Mouse (Mus musculus) erythroid progenitor cell, adult 5-6 weeks (primary cell): ENCODE measurements around the gene Lrrc58. TPM values are rescaled to one million over a fixed set of nuclear protein-coding genes. Genes with fewer than 3 reads are reported as not detected.

Experiments
- ATAC-seq: replicated peaks from 2 replicates; pipeline ENCODE4 v1.8.0; 2016; ENCODE audit warnings: moderate number of reproducible peaks, mild to moderate bottlenecking, moderate TSS enrichment, inconsistent platforms; ENCODE audit not compliant: poor library complexity, low FRiP score, severe bottlenecking
- total RNA-seq, 2 experiments: library from RNA; stranded (forward) in 1 of 2; stranded (reverse) in 1 of 2; fragments of 150-400 nt in 1 of 2; fragments of 186-747, 209-891 nt in 1 of 2; gene quantifications; 2 replicates each; pipeline versions ENCODE4 v1.2.3 to v1.2.4; 2015 to 2017; ENCODE audit warnings: low replicate concordance in 2 of 2

The Lrrc58 gene
- total RNA-seq, 2 experiments from 2014 or later: 3.9 to 8.8 TPM

DNA sequence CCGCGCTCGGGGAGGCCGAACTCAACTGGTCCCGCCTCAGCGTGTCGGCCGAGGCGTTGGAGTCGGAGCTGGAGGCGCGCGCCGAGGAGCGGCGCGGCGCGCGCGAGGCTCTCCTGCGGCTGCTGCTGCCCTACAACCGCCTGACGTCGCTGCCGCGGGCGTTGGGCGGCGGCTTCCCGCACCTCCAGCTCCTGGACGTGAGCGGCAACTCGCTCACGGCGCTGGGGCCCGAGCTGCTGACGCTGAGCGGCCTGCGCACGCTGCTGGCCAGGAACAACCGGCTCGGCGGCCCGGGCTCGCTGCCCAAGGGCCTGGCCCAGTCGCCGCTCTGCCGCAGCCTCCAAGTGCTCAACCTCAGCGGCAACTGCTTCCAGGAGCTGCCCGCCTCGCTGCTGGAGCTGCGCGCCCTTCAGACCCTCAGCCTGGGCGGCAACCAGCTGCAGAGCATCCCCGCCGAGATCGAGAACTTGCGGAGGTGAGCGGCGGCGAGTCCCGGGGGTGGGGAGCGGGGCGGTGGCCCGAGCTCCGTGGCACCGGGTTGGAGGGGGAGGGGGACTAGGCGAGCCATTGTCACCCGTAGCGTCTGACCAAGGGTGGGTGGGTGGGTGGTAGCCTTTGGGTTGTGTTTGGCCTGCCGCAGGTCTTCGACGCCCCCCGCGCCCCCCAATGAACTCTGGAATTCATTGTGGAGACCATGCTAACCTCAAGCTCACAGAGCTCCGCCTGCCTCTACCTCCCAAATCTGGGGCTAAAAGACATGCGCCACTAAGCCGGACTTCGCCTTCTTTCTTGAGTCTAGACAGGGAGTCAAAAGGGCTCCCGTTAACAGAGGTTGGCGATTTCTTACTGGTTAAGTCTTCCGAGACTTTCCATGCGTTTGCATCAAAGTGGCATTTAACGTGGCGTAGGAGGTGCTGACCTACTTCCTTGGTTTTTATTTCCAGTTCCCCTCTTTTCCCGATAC lies 599 bp downstream of the Lrrc58 start:
- 0 out of 2 replicates have a peak, but pooled peaks have one; percentile 14 for ATAC-seq

- ATAC-seq: no peak
Observed at GRCm38 (mm10) chr16:37869470-37870231, 1.5 kb downstream of the Lrrc58 start.

GRCm38 (mm10) chr16:37871112-37871715 lies 3.0 kb downstream of the Lrrc58 start:
- ATAC-seq: no peak

GRCm38 (mm10) chr16:37874501-37875235 lies 6.5 kb downstream of the Lrrc58 start:
- no peak for ATAC-seq

DNA sequence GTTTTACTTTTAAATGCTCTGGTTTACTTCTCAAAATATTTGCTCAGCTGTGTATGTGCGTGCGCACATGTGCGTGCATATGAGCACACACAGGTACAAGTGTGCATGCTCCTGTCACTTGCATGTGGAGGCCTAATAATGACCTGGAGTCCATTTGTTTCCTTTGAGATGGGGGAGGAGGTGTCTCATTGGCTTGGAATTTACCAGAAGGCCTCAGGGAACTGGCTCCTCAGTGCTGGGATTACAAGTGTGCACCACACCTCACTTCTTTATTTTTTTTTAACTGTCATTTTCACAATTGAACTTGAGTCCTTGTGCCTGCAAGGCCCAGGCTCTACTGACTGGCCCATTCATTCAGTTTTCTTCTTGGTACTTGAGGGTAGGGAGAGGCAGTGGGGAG lies 9.2 kb downstream of the Lrrc58 start:
- no peak for ATAC-seq

- no peak for ATAC-seq
Observed at GRCm38 (mm10) chr16:37878951-37879505, 10.8 kb downstream of the Lrrc58 start.

DNA sequence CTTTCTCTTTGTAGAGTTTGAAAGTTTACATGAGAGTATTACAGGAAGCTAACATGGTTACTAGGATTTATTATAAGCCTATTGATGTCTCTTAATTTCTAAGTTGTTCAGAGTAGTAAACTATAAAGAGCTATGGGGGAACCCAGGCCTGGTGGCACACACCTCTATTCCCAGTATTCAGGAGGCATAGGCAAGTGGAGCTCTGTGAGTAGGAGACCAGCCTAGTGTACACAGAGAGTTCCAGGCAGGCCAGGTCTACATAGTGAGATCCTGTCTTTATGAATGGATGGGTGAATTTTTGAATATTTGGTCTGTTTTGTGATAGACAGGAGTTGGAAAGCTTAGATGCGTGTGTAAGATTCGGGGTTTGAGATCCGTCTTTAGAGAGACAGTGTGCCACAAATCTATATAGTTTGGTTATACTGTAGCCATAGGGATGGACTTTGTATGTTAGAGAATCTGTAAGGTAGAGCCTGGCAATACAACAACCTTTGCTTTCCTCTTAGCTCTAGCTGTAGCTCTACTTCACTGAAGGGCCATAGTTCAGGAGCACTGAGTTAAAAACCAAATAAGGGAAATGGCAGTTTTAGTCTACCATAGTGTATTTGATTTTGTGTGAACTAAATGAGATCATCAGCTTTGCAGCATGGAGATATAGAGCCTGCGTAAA lies 11.7 kb downstream of the Lrrc58 start:
- ATAC-seq: no peak

DNA sequence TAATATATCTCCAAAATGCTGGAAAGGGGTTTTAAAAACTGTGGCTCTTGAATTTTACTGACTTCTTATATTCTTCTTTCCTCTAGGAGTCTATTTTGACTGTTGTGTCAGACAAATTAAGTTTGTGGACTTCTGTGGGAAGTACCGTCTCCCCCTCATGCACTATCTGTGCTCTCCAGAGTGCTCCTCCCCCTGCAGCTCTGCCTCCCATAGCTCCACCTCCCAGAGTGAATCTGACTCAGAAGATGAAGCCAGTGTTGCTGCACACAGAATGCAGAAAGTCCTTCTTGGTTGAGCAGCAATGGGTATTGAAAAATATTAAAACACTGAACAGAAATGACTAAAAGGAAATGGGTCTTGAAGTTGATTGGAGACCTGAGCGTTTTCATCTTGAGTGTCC lies 13.0 kb downstream of the Lrrc58 start:
- ATAC-seq: no peak

DNA sequence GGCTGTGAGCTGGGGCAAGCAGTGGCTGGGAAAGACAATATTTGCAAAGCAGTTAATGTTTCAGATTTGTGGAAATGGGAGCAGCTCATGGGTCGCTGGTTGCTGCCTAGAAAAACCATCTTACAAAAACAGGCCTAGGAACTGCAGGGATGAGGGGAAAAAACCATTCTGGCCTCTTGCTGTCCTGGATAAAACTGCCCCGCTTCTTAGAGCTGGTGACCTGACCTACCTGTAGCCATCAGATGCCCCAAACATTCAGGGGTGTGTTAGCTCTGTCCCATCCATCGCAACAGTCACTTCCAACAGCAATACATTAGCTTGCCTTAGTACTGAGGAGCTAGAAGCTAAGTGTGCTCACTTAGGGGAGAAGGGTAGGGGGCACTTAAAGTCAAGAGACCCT lies 20.8 kb downstream of the Lrrc58 start:
- ATAC-seq: no peak

GRCm38 (mm10) chr16:37892667-37893066 lies 24.5 kb downstream of the Lrrc58 start:
- ATAC-seq: no peak

DNA sequence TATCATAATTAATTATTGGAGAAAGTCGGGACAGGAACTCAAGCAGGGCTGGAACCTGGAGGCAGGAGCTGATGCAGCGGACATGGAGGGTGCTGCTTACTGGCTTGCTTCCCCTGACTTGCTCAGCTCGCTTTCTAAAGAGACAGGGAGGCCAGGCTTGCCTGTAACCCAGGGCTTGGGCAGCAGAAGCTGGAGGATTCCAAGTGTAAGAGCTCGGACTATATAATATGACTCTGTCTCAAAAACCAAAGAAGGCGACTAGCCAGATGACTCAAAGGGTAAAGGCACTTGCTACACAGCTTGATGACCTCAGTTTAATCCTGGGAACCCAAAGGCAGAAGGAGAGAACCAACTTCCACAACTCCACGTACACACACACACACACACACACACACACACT lies 25.2 kb downstream of the Lrrc58 start:
- ATAC-seq: no peak

DNA sequence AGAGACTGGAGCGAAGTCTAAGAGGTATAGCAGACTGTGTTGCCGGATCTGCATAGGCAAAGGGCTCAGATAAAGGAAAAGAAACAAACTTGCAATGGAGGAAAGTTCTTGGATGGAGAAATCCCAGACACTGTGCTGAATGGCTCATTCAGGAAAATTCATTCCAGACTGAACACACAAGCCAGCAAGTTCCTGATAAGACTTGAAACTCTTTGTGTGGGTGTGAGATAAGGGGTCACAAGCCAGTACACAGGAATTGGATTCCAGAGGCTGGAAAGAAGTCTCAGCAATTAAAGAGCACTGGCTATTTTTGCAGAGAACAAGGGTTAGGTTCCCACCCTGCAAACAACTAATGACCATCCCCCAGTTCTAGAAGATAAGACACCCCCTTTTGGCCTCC lies 25.8 kb downstream of the Lrrc58 start:
- ATAC-seq: no peak

DNA sequence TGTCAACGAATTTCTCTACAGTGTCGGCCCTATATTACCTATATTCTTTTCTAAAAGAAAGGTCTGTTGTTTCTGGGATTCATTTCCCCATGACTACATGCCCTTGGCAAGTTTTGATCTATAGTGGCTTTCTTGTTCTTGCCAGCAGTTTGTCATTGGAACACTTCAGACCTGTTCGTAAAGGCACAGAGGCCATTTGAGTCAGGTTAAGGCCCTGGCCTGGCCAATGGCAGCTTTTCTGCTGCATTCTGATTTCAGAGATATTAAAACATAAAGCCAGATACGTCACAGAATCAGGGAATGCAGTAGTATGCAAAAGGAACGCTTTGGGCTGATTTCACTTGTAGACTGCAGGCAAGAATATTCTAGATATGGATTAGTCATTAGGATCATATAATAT lies 30.6 kb downstream of the Lrrc58 start:
- ATAC-seq: no peak

DNA sequence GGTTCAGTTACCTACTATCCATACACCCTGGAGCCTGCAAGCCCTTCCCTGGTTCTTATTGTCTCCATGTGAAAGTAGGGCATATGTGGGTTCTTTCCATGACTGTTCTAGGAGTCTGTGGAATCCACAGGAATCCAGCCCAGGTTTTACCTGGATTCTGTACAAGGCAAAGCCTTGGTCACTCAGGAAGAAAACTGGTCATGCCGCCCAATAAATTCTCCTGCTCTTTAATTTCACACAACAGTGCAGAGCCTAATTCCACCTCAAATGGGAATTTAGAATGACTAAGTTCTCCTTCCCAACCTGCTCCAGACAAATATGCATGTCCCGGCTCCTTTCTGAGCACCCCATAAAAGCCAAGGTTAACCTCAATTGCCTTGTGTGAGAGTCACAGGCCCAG lies 31.2 kb downstream of the Lrrc58 start:
- no peak for ATAC-seq

- no peak for ATAC-seq
Observed at GRCm38 (mm10) chr16:37901318-37901717, 33.1 kb downstream of the Lrrc58 start.

- no peak for ATAC-seq
Observed at GRCm38 (mm10) chr16:37906456-37906855, 38.3 kb downstream of the Lrrc58 start.

- no peak for ATAC-seq
Observed at GRCm38 (mm10) chr16:37911086-37911485, 42.9 kb downstream of the Lrrc58 start.

GRCm38 (mm10) chr16:37916138-37916817 lies 48.1 kb downstream of the Lrrc58 start, which contains the start of gene Gpr156:
Gene Gpr156 (plus strand): TSS chr16:37916496.
- ATAC-seq: no peak
